Mouse (Mus musculus) adrenal gland, adult 18-20 months (tissue): ENCODE results near the gene Trdmt1. TPM values are rescaled to one million over a fixed set of nuclear protein-coding genes. Genes with fewer than 3 reads are reported as not detected.
"Not testable (repeated sequence)": the region's sequence is repeated elsewhere in the genome, so short reads cannot be mapped to it uniquely, and the experiment has no call there.

Source experiments
- DNase-seq, 2 experiments: peaks; one replicate each; pipeline ENCODE4 v3.0.0; 2021 to 2022; ENCODE audit warnings: low spot score in 2 of 2
- long read RNA-seq, 2 experiments: library from polyadenylated mRNA; stranded (forward); transcript quantifications; one replicate each; pipeline ENCODE4 v2.0.0; 2021
- total RNA-seq, 2 experiments: library from RNA; stranded (reverse); gene quantifications; 1 replicate in 1 of 2; 2 replicates in 1 of 2; pipeline ENCODE4 v1.2.3; 2021

The Trdmt1 gene
- total RNA-seq, result 1 to 10 TPM; 2.8 to 3.2 TPM
- long read RNA-seq, experiment 1, partial matches to known transcripts, result 1 of 1 reads
- long read RNA-seq, experiment 1, other reads (novel, unspliced or antisense), result 0 of 1 reads
- long read RNA-seq, experiment 2, result 0 reads

- peak; percentile 75 to 81 for DNase-seq
Measured at GRCm38 (mm10) chr2:13544193-13544824, at the start of gene Trdmt1. Trdmt1 (minus strand) TSS chr2:13544668.

GRCm38 (mm10) chr2:13593328-13593727, 48.9 kb upstream of the Trdmt1 start:
- no peak for DNase-seq

GRCm38 (mm10) chr2:13583746-13584145, 39.3 kb upstream of the Trdmt1 start:
- not testable (repeated sequence) for DNase-seq

GRCm38 (mm10) chr2:13582184-13582583, 37.7 kb upstream of the Trdmt1 start:
- no peak for DNase-seq

GRCm38 (mm10) chr2:13579991-13580390, 35.5 kb upstream of the Trdmt1 start:
- no peak for DNase-seq

GRCm38 (mm10) chr2:13579315-13579714, 34.8 kb upstream of the Trdmt1 start:
- DNase-seq, result no peak

GRCm38 (mm10) chr2:13578473-13579152, 34.1 kb upstream of the Trdmt1 start:
- DNase-seq, result peak in 1 of 2 experiments; percentile 26

- DNase-seq, result no peak
Measured at GRCm38 (mm10) chr2:13577399-13577798, 32.9 kb upstream of the Trdmt1 start.

GRCm38 (mm10) chr2:13575926-13576325, 31.5 kb upstream of the Trdmt1 start:
- DNase-seq, result no peak

GRCm38 (mm10) chr2:13575287-13575801, 30.9 kb upstream of the Trdmt1 start:
- peak; percentile 70 to 76 for DNase-seq

- peak in 1 of 2 experiments; percentile 36 for DNase-seq
Measured at GRCm38 (mm10) chr2:13574801-13575150, 30.3 kb upstream of the Trdmt1 start.

GRCm38 (mm10) chr2:13574066-13574800, 29.8 kb upstream of the Trdmt1 start:
- peak; percentile 43 to 74 for DNase-seq

- DNase-seq, result peak; percentile 69 to 84
Measured at GRCm38 (mm10) chr2:13573408-13574065, 29.1 kb upstream of the Trdmt1 start, which contains the start of gene Vim. Vim (plus strand) TSS chr2:13573927.

GRCm38 (mm10) chr2:13572647-13573407, 28.4 kb upstream of the Trdmt1 start:
- DNase-seq, result no peak

GRCm38 (mm10) chr2:13572101-13572553, 27.7 kb upstream of the Trdmt1 start:
- no peak for DNase-seq

- DNase-seq, result no peak
Measured at GRCm38 (mm10) chr2:13570122-13570521, 25.7 kb upstream of the Trdmt1 start.

- DNase-seq, result no peak
Measured at GRCm38 (mm10) chr2:13560396-13560795, 15.9 kb upstream of the Trdmt1 start.

- no peak for DNase-seq
Measured at GRCm38 (mm10) chr2:13559729-13560128, 15.3 kb upstream of the Trdmt1 start.

- no peak for DNase-seq
Measured at GRCm38 (mm10) chr2:13559303-13559702, 14.8 kb upstream of the Trdmt1 start.

- no peak for DNase-seq
Measured at GRCm38 (mm10) chr2:13558607-13559262, 14.3 kb upstream of the Trdmt1 start.
